Mouse (Mus musculus) right cerebral cortex, postnatal 14 days (tissue): Measurements from ENCODE around the gene Ltbr.
A peak's percentile ranks its signal among the peaks of the same experiment; 100 is the strongest.
"Not testable (repeated sequence)": the region's sequence is repeated elsewhere in the genome, so short reads cannot be mapped to it uniquely, and the experiment has no call there.

Experiments used
- DNase-seq: peaks from one replicate; pipeline ENCODE4 v3.0.0; 2022

The Ltbr gene

GRCm38 (mm10) chr6:125309406-125309805 is 4.3 kb downstream of the Ltbr start:
- DNase-seq: no peak

DNA sequence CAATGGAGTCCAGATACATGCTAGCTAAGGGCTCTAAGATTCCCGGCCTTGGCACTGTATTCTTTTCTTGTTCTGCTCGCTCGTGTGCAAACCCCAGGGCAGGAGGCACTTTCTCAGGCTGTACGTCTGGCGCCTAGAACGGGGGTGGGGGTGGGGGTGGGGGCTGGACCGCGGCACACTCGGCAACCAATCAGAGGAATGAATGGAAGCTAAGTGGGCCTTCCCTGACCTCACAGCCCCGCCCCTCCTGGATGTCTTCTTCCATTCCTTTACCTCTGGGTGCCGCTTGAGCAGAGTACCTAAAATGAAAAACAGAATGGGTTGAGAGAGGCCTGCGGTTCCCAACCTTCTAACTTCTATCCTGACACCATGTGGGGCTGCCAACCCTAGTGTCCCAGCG is 4.8 kb downstream of the Ltbr start:
- DNase-seq: no peak

GRCm38 (mm10) chr6:125307091-125307490 is 6.6 kb downstream of the Ltbr start:
- no peak for DNase-seq

GRCm38 (mm10) chr6:125305465-125305864 is 8.2 kb downstream of the Ltbr start:
- DNase-seq: no peak

- not testable (repeated sequence) for DNase-seq
These were observed 9.3 kb downstream of the Ltbr start for GRCm38 (mm10) chr6:125304408-125304807.

DNA sequence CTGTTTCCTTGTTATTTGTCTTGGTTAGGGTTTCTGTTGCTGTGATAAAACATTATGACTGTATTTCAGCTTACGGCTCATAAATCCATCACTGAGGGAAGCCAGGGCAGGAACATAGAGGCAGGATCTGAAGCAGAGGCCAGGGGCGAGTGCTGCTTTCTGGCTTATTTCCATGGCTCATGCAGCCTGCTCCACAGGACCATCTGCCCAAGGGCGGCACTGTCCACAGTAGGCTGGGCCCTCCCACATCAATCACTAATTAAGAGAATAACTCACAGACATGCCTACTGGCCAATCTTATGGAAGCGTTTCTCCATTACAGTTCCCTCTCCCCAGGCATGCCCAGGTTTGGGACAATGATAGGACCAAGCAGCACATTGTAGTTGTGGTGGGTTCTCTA is 10.4 kb downstream of the Ltbr start:
- DNase-seq: no peak

- no peak for DNase-seq
These were observed 11.3 kb downstream of the Ltbr start for GRCm38 (mm10) chr6:125302231-125302982.

DNA sequence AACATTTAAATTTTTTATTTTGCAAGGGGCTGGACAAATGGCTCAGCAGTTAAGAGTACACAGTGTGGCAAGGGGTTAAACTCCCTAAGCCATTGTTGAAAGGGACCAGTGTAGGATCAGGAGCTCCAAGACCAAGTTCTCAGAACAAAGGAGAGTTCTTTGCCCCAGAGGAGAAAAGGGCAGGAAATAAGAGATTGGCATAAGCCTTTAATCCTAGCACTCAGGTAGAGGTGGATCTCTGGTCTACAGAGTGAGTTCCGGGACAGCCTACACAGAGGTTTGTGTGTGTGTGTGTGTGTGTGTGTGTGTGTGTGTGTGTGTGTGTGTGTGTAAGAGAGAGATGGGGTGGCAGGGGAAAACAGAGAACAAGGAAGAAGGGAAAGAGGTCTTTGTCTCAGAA is 12.7 kb downstream of the Ltbr start:
- no peak for DNase-seq

- DNase-seq: no peak
These were observed 16.4 kb downstream of the Ltbr start for GRCm38 (mm10) chr6:125297149-125297820.

DNA sequence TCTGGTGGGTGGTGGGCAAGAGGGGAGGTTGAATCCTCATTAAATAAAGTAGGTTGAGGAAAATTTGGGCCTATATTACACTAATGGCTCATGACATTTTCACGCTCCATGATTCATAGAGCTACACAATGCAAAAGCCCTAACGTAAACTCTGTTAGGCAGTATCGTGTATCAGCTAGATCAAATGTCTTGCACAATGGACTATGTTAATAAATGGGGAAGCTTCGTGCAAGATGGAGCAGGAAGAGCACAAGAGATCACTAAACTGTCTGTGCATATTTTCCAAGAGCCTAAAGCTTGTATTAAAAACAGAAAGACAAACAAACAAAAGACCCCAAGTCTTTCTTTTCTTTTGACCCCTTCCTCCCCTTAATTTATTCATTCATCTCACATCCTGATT is 19.6 kb downstream of the Ltbr start:
- DNase-seq: no peak

DNA sequence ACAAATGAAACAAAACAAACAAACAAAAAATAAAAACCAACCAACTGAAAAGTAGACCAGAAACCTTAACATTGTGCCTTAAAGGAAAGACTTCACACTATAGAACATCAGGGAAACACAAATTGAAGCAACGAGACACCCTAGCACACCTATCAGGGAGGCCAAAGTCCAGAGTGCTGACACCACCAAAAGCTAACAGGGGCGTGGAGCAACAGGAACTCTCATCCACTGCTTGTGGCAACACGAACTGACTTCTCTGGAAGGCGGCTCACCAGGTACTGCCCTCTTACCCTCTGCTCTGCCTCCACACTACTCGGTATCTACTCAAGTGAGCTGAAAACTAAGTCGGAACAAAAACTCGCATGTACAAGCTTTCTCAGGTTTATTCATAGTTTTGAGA is 21.4 kb downstream of the Ltbr start:
- DNase-seq: no peak

DNA sequence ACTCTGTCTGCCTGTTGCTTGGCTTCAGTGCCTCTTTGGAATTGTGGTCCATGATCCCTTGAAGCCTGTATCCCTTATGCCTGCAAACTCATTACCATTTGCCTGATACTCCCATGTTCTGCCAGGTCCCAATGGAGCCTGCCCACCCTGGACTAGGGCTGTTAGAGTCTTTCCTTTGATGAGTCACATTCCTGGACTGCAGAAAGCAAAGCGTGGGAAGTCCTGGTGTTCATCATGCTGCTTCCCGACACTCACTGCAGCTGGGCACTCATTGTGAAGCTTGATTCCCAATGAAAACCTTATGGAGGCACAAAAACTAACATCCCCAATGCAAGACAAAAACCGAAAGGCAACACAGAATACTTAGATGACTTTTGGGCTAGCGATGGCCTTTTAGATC is 22.4 kb downstream of the Ltbr start:
- no peak for DNase-seq

DNA sequence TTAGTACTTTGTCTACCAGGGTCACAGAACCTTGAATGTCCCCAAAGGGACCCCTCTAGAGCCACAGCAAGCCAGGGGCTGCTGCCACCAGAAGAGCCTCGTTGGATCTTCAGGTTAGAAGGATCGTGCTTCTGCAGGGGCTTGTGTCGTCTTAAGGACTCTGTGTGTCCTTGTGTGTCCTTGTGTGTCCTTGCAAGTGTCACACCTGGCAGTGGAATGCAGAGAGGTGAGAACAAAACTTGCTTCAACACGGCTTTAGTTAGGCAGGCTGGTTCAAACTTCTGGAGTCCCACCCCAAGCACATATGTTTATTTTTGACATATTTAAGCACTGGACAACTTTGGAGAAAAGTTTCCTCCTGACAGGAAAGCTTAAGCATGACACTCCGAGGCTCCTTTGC is 25.0 kb downstream of the Ltbr start:
- DNase-seq: no peak

DNA sequence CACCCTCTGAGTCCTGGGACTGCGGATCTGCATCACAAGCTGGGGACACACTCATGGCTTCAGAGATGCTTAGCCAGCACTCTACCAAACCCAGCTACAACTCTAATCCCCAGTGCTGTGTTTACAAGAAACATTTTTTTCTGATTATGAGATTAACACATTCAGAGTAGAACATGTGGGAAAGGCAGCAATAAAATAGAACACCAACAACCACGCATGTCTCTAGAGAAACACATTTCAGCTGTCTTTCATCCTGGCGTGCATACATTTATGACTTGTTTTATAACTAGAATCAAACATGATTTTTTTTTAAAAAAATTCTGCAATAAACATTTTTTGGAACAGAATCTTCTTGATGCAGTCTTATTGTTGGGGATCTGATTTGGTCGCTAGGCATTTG is 26.7 kb downstream of the Ltbr start:
- DNase-seq: no peak

DNA sequence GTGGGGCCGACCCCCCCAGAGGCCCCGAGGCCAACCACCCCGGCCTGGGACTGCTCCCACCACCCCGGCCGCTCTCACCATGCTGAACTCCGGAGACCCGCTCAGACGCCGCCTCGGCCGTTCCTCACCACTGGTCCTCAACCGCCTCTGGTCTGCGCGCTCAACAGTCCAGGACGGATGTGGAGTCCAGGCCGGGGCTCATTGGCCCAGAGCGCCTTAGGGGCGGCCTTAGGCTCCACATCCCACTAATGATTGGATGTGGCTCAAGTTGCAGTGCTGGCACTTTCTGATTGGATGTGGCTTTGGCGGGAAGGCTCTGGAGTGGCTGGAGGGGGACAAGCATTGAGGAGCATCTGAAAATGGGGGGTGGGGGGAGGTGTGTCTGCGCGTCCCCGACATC is 27.8 kb downstream of the Ltbr start, which contains the start of gene Tuba3a:
Gene Tuba3a (minus strand): TSS at position 153 of the 400 bp plus-strand sequence.
- no peak for DNase-seq

DNA sequence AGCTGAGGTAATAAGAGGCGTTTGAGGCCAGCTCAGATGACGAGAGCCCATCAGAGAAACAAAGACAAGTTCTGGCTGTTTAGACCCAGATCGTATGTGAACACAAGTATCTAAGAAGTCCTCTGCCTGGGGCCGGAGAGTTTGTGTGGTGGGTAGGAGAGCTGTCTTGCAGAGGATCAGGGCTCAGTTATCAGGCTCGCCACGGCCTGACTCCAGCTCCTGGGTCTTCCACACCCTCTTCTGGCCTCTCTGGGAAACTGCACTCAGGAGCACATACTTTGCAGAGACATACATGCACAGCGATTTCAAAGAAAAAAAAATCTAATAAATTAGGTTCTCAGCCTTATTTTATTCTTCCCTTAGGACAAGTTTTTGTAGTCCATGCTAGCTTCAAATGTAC is 28.9 kb downstream of the Ltbr start:
- DNase-seq: no peak

- no peak for DNase-seq
These were observed 29.4 kb downstream of the Ltbr start for GRCm38 (mm10) chr6:125284250-125284649.

DNA sequence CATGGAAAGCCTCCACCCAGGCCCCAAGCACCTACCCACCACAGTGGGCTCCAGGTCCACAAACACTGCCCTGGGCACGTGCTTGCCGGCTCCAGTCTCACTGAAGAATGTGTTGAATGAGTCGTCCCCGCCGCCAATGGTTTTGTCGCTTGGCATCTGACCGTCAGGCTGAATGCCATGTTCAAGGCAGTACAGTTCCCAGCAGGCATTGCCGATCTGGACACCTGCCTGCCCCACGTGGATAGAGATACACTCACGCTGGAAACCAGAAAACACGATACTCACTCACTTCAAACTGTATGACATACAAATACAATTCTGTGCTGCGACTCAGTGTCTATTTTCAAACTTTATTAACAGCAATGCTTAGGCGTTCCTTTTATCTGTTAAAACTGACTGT is 31.0 kb downstream of the Ltbr start:
- not testable (repeated sequence) for DNase-seq

DNA sequence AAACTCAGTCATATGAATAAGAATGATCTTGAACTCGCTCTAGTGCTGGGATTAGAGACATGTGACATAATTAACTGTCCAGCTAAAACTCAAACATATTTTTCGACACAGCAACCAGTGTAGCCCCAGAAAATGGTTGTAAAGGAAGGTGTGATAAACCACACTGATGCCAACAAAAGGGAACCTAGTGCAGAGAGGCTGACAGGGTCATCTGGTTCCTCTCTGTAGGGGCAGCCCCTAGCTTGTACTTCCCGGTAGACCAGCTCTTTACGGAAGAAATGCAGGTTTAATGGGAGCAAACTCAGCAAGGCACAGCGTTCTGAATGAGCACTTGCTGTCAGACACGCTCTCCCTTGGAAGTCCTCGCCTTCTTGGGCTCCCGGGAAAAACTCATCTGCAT is 34.0 kb downstream of the Ltbr start:
- no peak for DNase-seq

DNA sequence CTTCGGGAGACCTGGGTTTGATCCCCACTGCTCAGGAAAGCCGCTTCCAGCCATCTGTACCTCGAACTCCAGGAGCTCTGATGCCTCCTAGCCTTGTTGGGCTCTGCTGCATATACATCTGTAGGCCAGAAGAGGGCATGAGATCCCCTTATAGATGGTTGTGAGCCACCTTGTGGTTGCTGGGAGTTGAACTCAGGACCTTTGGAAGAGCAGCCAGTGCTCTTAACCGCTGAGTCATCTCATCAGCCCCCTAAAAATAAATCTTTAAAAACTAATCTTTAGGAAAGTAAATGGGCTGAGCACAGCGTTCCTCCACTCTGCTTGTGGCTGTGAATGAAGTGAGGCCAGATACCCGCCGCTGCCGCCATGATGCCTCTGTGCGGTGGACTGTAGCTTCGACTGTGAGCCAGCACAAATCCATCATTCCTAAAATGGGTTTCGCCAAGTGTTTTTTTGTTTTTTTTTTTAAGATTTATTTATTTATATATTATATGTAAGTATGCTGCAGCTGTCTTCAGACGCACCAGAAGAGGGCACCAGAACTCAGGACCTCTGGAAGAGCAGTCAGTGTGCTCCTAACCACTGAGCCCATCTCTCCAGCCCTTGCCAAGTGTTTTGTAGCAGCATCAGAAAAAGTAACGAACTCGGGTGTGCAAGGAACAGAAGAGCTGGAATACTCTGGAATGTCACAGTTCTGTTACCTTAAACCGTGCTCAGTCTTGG is 38.7 kb downstream of the Ltbr start:
- DNase-seq: peak; percentile 50

GRCm38 (mm10) chr6:125272228-125272785 is 41.4 kb downstream of the Ltbr start:
- no peak for DNase-seq

DNA sequence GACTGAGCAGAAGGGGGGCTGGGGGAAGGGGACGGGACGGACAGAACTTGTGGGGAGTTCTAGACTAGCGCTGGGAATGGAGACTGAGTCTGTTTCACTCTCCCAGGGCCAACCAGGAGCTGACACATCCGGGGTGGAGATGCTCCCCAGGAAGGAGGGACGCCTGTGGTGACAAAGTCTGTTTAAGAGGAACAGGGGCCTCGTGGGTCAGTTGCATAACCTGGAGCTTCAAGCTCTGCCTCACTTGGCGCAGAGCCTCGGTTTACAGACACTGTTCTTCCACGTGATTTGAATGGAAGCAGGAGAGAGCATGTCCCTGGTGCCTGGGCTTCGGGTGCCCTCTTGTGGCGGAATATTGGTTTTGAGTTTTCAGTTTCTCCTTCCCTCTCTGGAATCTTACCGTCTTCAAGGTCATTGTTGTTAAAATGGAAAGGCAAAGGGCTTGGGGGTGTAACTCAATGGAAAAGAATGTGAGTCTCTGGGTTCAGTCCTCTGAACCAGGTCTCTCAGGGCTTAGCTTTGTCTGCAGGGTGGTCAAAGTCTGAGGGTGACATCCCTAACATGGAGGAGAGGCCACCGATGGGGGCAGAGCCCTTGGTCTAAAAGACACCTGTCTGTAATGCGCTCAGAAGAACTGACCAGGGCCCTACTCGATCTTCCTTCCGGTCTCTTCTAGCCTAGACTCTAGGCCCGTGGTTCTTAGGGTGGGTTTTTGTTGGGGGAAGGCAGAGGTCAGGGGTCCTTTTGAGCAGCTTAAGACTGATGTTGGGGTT is 42.0 kb downstream of the Ltbr start:
- peak; percentile 91 for DNase-seq

DNA sequence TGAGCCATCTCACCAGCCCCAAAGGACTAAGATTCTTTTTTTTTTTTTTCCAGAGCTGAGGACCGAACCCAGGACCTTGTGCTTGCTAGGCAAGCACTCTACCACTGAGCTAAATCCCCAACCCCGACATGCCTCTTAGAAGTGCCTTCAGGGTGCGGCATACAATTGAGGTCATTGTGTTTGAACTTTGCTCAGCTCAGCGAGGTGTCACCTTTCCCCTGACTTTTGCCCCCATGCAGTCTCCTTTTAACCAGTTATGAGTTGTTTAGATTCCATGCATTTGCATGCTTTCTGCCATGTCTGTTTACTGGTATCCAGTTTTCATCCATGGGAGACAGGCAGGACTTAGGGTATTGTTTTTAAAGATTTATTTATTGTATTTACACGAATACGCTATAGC is 44.9 kb downstream of the Ltbr start:
- DNase-seq: no peak
